Mouse (Mus musculus) stomach, embryonic 16.5 days (tissue): ENCODE results near the gene Gm16503. TPM values are rescaled to one million over a fixed set of nuclear protein-coding genes. Genes with fewer than 3 reads are reported as not detected.
A peak's percentile ranks its signal among the peaks of the same experiment; 100 is the strongest.
"Not testable (repeated sequence)": the region's sequence is repeated elsewhere in the genome, so short reads cannot be mapped to it uniquely, and the experiment has no call there.

Experiments used
- ATAC-seq: fragments of 200-750 bp; cut with Nextera tagmentation; 2 replicates; pipeline ENCODE4 v1.8.0; 2017; ENCODE audit warnings: moderate number of reproducible peaks, moderate TSS enrichment; ENCODE audit not compliant: insufficient read depth, low FRiP score
- H3K27ac ChIP-seq: fragments of 300-500 bp; sonication (generic); 2 replicates; pipeline ENCODE4 v1.5.1; 2014; ENCODE audit warnings: low read length
- H3K27me3 ChIP-seq: fragments of 300-500 bp; sonication (generic); 2 replicates; pipeline ENCODE4 v1.6.1; 2014; ENCODE audit warnings: low read length, control low read depth, mixed read lengths; ENCODE audit not compliant: control insufficient read depth, insufficient read depth
- H3K36me3 ChIP-seq: fragments of 300-500 bp; sonication (generic); 2 replicates; pipeline ENCODE4 v1.6.1; 2014; ENCODE audit warnings: low read length; ENCODE audit not compliant: control insufficient read depth, insufficient read depth
- H3K4me1 ChIP-seq: fragments of 300-500 bp; sonication (generic); 2 replicates; pipeline ENCODE4 v1.6.1; 2014; ENCODE audit warnings: low read length, control low read depth, mixed read lengths; ENCODE audit not compliant: control insufficient read depth, insufficient read depth
- H3K4me2 ChIP-seq: fragments of 300-500 bp; sonication (generic); 2 replicates; pipeline ENCODE4 v1.6.1; 2014; ENCODE audit warnings: low read depth, low read length, mixed read lengths
- H3K4me3 ChIP-seq: fragments of 300-500 bp; sonication (generic); replicated peaks from 2 replicates; pipeline ENCODE4 v1.5.1; 2014; ENCODE audit warnings: mild to moderate bottlenecking, low read length
- H3K9ac ChIP-seq: fragments of 300-500 bp; sonication (generic); 2 replicates; pipeline ENCODE4 v1.6.1; 2014; ENCODE audit warnings: low read length
- H3K9me3 ChIP-seq: fragments of 300-500 bp; sonication (generic); replicated peaks from 2 replicates; pipeline ENCODE4 v1.6.1; 2016; ENCODE audit warnings: low read length, control low read depth; ENCODE audit not compliant: control insufficient read depth
- WGBS: fragments of 180-500 bp; shearing (Covaris S2); extraction: QIAGEN DNeasy Blood & Tissue Kit; methylation state at CpG from one replicate; pipeline ENCODE4 v1.1.7; 2014; 5-methylcytosine and 5-hydroxymethylcytosine counted together
- polyA plus RNA-seq: library from polyadenylated mRNA; unstranded; fragments of >200 nt; fragmentation: Nextera tagmentation; extraction: Ambion mirVana; gene quantifications from 2 replicates; pipeline ENCODE4 v1.2.1, GENCODE M21; 2015

The Gm16503 gene
- 0.20 and 0.25 TPM in 2 replicates for polyA plus RNA-seq

GRCm38 (mm10) chr4:147539918-147540317 lies at the start of gene Gm16503:
TSS of gene Gm16503 (plus strand) at chr4:147540218.
- 79% methylated on average over 3 of the region's 3 CpGs for WGBS
- ATAC-seq, H3K4me2 ChIP-seq: not testable (repeated sequence)

GRCm38 (mm10) chr4:147492117-147492516 lies 47.9 kb upstream of the Gm16503 start, which contains the start of gene Zfp982:
TSS of gene Zfp982 (plus strand) at chr4:147492417.
- not testable (repeated sequence) for H3K4me1 ChIP-seq, H3K27me3 ChIP-seq, H3K9ac ChIP-seq, H3K36me3 ChIP-seq, H3K27ac ChIP-seq, ATAC-seq, H3K4me2 ChIP-seq, H3K4me3 ChIP-seq
- peaks cover 28% of the 10 kb centered on the region for H3K9me3 ChIP-seq
- 82% methylated on average over 7 of the region's 7 CpGs for WGBS

More at GRCm38 (mm10) chr4:147539918-147540317, at the start of gene Gm16503:
- H3K9me3 ChIP-seq = peaks cover 14% of the 10 kb centered on the region
- not testable (repeated sequence) for H3K4me1 ChIP-seq, H3K27me3 ChIP-seq, H3K9ac ChIP-seq, H3K36me3 ChIP-seq, H3K27ac ChIP-seq, H3K4me3 ChIP-seq

- not testable (repeated sequence) for H3K36me3 ChIP-seq, H3K27me3 ChIP-seq, H3K4me3 ChIP-seq, ATAC-seq, H3K4me2 ChIP-seq, H3K9ac ChIP-seq, H3K4me1 ChIP-seq, H3K27ac ChIP-seq, H3K9me3 ChIP-seq
- 85% methylated on average over 5 of the region's 5 CpGs for WGBS
These were observed 41.0 kb upstream of the Gm16503 start for GRCm38 (mm10) chr4:147498772-147499613.

- Histone ChIP-seq H3K4me2 (no peak overlapping the region), H3K9ac (no peak overlapping the region), H3K36me3 (peaks cover 4% of the 10 kb centered on the region), H3K27me3 (no peaks in the 10 kb centered on the region), H3K4me3 (no peak overlapping the region), H3K9me3 (peaks cover 6% of the 10 kb centered on the region), H3K4me1 (no peaks in the 10 kb centered on the region), H3K27ac (no peak overlapping the region)
- 80% methylated on average over 2 of the region's 2 CpGs for WGBS
- ATAC-seq = no peak
These were observed 30.8 kb upstream of the Gm16503 start for GRCm38 (mm10) chr4:147509174-147509573.

- H3K27ac ChIP-seq = no peak overlapping the region
- peaks cover 52% of the 10 kb centered on the region for H3K9me3 ChIP-seq
- H3K4me3 ChIP-seq = no peak overlapping the region
- H3K4me1 ChIP-seq = no peaks in the 10 kb centered on the region
- 69% methylated on average over 2 of the region's 2 CpGs for WGBS
- no peak overlapping the region for H3K9ac ChIP-seq
- H3K27me3 ChIP-seq = no peaks in the 10 kb centered on the region
- H3K4me2 ChIP-seq = no peak overlapping the region
- H3K36me3 ChIP-seq = no peaks in the 10 kb centered on the region
- no peak for ATAC-seq
These were observed 21.0 kb upstream of the Gm16503 start for GRCm38 (mm10) chr4:147518981-147519380.

GRCm38 (mm10) chr4:147520100-147520499 lies 19.9 kb upstream of the Gm16503 start:
- Histone ChIP-seq H3K4me1 (no peaks in the 10 kb centered on the region), H3K4me3 (no peak overlapping the region), H3K4me2 (no peak overlapping the region), H3K36me3 (no peaks in the 10 kb centered on the region), H3K27me3 (no peaks in the 10 kb centered on the region), H3K27ac (no peak overlapping the region), H3K9me3 (peaks cover 55% of the 10 kb centered on the region), H3K9ac (no peak overlapping the region)
- ATAC-seq = 0 out of 2 replicates have a peak, but pooled peaks have one; percentile 16

GRCm38 (mm10) chr4:147525125-147525524 lies 14.9 kb upstream of the Gm16503 start:
- no peak for ATAC-seq
- no peaks in the 10 kb centered on the region for H3K4me1 ChIP-seq
- no peak overlapping the region for H3K4me2 ChIP-seq
- H3K27me3 ChIP-seq = no peaks in the 10 kb centered on the region
- WGBS = 77% methylated on average over 1 of the region's 1 CpGs
- H3K9ac ChIP-seq = no peak overlapping the region
- peaks cover 42% of the 10 kb centered on the region for H3K9me3 ChIP-seq
- H3K36me3 ChIP-seq = no peaks in the 10 kb centered on the region
- H3K4me3 ChIP-seq = no peak overlapping the region
- no peak overlapping the region for H3K27ac ChIP-seq

GRCm38 (mm10) chr4:147530366-147530765 lies 9.7 kb upstream of the Gm16503 start:
- Histone ChIP-seq H3K9ac (no peak overlapping the region), H3K27ac (no peak overlapping the region), H3K36me3 (no peaks in the 10 kb centered on the region), H3K27me3 (no peaks in the 10 kb centered on the region), H3K4me3 (no peak overlapping the region), H3K4me2 (no peak overlapping the region), H3K9me3 (peaks cover 25% of the 10 kb centered on the region), H3K4me1 (no peaks in the 10 kb centered on the region)
- no peak for ATAC-seq
- 77% methylated on average over 1 of the region's 1 CpGs for WGBS

GRCm38 (mm10) chr4:147535916-147536315 lies 4.1 kb upstream of the Gm16503 start:
- H3K4me3 ChIP-seq, H3K27ac ChIP-seq, H3K4me1 ChIP-seq, H3K4me2 ChIP-seq, ATAC-seq, H3K27me3 ChIP-seq, H3K9ac ChIP-seq, H3K36me3 ChIP-seq: not testable (repeated sequence)
- peaks cover 19% of the 10 kb centered on the region for H3K9me3 ChIP-seq
